Mouse (Mus musculus): ENCODE results near the gene Adam29. TPM values are rescaled to one million over a fixed set of nuclear protein-coding genes. Genes with fewer than 3 reads are reported as not detected.

The Adam29 gene
- polyA plus RNA-seq (2016; fragmentation: Nextera tagmentation; extraction: Ambion mirVana) = not detected in 2 replicates

GRCm38 (mm10) chr8:55906848-55907247, at the start of gene Adam29:
Gene Adam29 (minus strand): TSS chr8:55906948.
- 89% methylated on average over 1 of the region's 1 CpGs for WGBS
- Histone ChIP-seq H3K9ac (no peak within 1 kb of the TSS), H3K4me1 (no peaks in the 10 kb centered on the region), H3K4me2 (replicated peaks) (no peak within 1 kb of the TSS), H3K4me3 (no peak within 1 kb of the TSS), H3K27ac (no peak within 1 kb of the TSS), H3K27me3 (no peaks in the 10 kb centered on the region), H3K9me3 (replicated peaks) (no peaks in the 10 kb centered on the region), H3K36me3 (no peaks in the 10 kb centered on the region)
- no peak for ATAC-seq (ENCODE audit: low FRiP score)

- Histone ChIP-seq H3K9me3 (replicated peaks) (no peaks in the 10 kb centered on the region), H3K9ac (no peak overlapping the region), H3K27ac (no peak overlapping the region), H3K27me3 (no peaks in the 10 kb centered on the region), H3K4me3 (peak overlapping the region; percentile 33), H3K36me3 (no peaks in the 10 kb centered on the region), H3K4me1 (peaks cover 9% of the 10 kb centered on the region; the same call in 1 of the 2 replicates), H3K4me2 (replicated peaks) (peak overlapping the region; percentile 64)
- WGBS = 0% methylated on average over 8 of the region's 8 CpGs
- peak; percentile 90 for ATAC-seq (ENCODE audit: low FRiP score)
Measured at GRCm38 (mm10) chr8:55940526-55940880, 33.8 kb upstream of the Adam29 start.

DNA sequence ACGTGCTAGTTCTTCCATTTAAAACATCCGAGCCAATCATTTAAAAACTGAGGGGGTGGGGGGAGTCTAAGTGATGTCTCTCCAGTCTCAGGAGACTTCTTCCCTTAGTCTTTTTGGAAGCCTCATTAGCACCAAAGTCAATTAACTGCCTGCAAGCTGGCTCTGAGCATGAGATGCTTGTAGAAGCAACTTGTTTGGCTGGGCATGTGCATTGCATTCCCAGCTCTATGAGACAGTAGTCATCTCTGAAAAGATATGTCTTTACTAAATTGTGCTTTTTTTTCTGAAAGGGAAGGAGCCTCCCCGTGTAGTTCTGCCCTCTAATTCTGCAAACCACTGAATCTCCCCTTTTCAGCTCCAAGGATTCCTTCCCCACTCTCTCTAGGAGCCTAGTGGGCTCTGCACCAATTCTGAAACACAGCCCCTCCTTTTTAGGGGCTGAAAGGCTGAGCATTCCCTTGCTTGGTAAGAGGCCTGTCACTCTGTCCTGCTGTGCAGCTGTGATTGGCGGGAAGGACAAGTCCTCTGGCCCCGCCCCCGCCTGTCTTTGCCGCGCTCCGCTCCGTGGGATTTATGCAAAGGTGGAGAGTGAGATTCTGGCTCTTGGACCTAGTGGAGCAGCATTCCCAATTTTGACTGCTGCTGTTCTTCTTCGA, 33.2 kb upstream of the Adam29 start, which contains the start of gene Glra3:
Gene Glra3 (plus strand): TSS at position 591 of the 656 bp plus-strand sequence.
- Histone ChIP-seq H3K4me2 (replicated peaks) (peak within 1 kb of the TSS; percentile 64), H3K27me3 (no peaks in the 10 kb centered on the region), H3K9ac (no peak within 1 kb of the TSS), H3K4me1 (peaks cover 9% of the 10 kb centered on the region; the same call in 1 of the 2 replicates), H3K27ac (no peak within 1 kb of the TSS), H3K4me3 (peak within 1 kb of the TSS; percentile 33), H3K36me3 (no peaks in the 10 kb centered on the region), H3K9me3 (replicated peaks) (no peaks in the 10 kb centered on the region)
- 14% methylated on average over 11 of the region's 11 CpGs for WGBS
- peak; percentile 96 for ATAC-seq (ENCODE audit: low FRiP score)

Other genes with a start within 250 kb of the Adam29 start
- 0.16 and 0.22 TPM in 2 replicates for gene Glra3, start 33.5 kb upstream of the Adam29 start, polyA plus RNA-seq (2016; fragmentation: Nextera tagmentation; extraction: Ambion mirVana)

Data from hindbrain, embryonic 12.5 days (tissue).